Mouse (Mus musculus): ENCODE measurements around the gene Dmgdh.

DNA sequence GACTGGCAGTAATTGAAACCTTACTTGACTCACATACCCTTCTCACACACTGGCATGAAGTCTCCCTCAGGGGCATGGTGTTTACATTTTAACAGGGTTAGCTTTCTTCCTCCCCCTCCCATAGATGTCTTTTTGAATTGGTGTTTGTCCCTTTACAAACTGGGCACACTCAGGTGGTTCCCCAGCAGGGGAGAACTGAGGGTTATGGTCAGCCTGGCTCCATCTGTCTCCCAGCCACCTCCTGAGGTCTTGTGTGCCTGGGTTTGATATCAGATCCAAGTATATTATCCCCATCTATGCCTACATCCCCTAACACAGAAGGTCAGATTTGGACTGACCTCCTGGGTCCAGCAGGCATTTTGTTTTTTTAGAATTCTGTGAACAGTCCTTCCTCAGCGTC lies 37.7 kb upstream of the Dmgdh start:
- no peak for TF ChIP-seq CTCF (IDR thresholded peaks at IDR 0.05; ENCODE audit: extremely low read depth, insufficient read depth, insufficient read length, insufficient replicate concordance)
- TF ChIP-seq POLR2A (IDR thresholded peaks at IDR 0.05; ENCODE audit: low read depth, low read length), result no peak
